Mouse (Mus musculus): ENCODE measurements around the gene Ache. TPM values are rescaled to one million over a fixed set of nuclear protein-coding genes. Genes with fewer than 3 reads are reported as not detected.

Gene Ache
- total and polyA plus RNA-seq, 3 experiments: 0.13 to 0.23 TPM; not detected in 1

Other genes starting within 250 kb of the Ache start
- 98.8 and 113 TPM in 2 replicates for gene Ap1s1, start 241.4 kb upstream of the Ache start, total RNA-seq (2012; rRNA removed)
- 68.0 and 77.8 TPM in 2 replicates for gene Ap1s1, start 241.4 kb upstream of the Ache start, total RNA-seq (2014; rRNA removed)
- gene Ap1s1, start 241.4 kb upstream of the Ache start, polyA plus RNA-seq (2012; ENCODE audit: insufficient read length, low read depth): 102 and 115 TPM in 2 replicates
- 0.34 and 0.51 TPM in 2 replicates for gene Serpine1, start 215.3 kb upstream of the Ache start, total RNA-seq (2012; rRNA removed)
- 0.84 and 1.8 TPM in 2 replicates for gene Serpine1, start 215.3 kb upstream of the Ache start, total RNA-seq (2014; rRNA removed)
- gene Serpine1, start 215.3 kb upstream of the Ache start, polyA plus RNA-seq (2012; ENCODE audit: insufficient read length, low read depth): 0.44 and 0.61 TPM in 2 replicates
- gene Trim56, start 171.3 kb upstream of the Ache start, total RNA-seq (2012; rRNA removed): 11.8 and 12.9 TPM in 2 replicates
- 6.0 and 7.6 TPM in 2 replicates for gene Trim56, start 171.3 kb upstream of the Ache start, total RNA-seq (2014; rRNA removed)
- 10.8 and 11.2 TPM in 2 replicates for gene Trim56, start 171.3 kb upstream of the Ache start, polyA plus RNA-seq (2012; ENCODE audit: insufficient read length, low read depth)
- 0.17 TPM in 1 of 2 replicates, not detected in the other for gene Muc3, start 138.2 kb upstream of the Ache start, total RNA-seq (2012; rRNA removed)
- not detected in 2 replicates for gene Muc3, start 138.2 kb upstream of the Ache start, total RNA-seq (2014; rRNA removed)
- 0.13 TPM in 1 of 2 replicates, not detected in the other for gene Muc3, start 138.2 kb upstream of the Ache start, polyA plus RNA-seq (2012; ENCODE audit: insufficient read length, low read depth)
- gene Muc3a, start 75.1 kb upstream of the Ache start, total RNA-seq (2012; rRNA removed): not detected in 2 replicates
- not detected in 2 replicates for gene Muc3a, start 75.1 kb upstream of the Ache start, total RNA-seq (2014; rRNA removed)
- gene Muc3a, start 75.1 kb upstream of the Ache start, polyA plus RNA-seq (2012; ENCODE audit: insufficient read length, low read depth): not detected in 2 replicates
- 2.9 and 4.1 TPM in 2 replicates for gene Ufsp1, start 7.1 kb downstream of the Ache start, total RNA-seq (2012; rRNA removed)
- 0.91 and 1.6 TPM in 2 replicates for gene Ufsp1, start 7.1 kb downstream of the Ache start, total RNA-seq (2014; rRNA removed)
- gene Ufsp1, start 7.1 kb downstream of the Ache start, polyA plus RNA-seq (2012; ENCODE audit: insufficient read length, low read depth): 4.4 and 5.2 TPM in 2 replicates
- 165 and 267 TPM in 2 replicates for gene Srrt, start 20.2 kb downstream of the Ache start, total RNA-seq (2012; rRNA removed)
- gene Srrt, start 20.2 kb downstream of the Ache start, total RNA-seq (2014; rRNA removed): 148 and 183 TPM in 2 replicates
- gene Srrt, start 20.2 kb downstream of the Ache start, polyA plus RNA-seq (2012; ENCODE audit: insufficient read length, low read depth): 493 and 576 TPM in 2 replicates
- gene Trip6, start 26.9 kb downstream of the Ache start, total RNA-seq (2012; rRNA removed): 1.4 and 1.8 TPM in 2 replicates
- 0.81 and 0.86 TPM in 2 replicates for gene Trip6, start 26.9 kb downstream of the Ache start, total RNA-seq (2014; rRNA removed)
- gene Trip6, start 26.9 kb downstream of the Ache start, polyA plus RNA-seq (2012; ENCODE audit: insufficient read length, low read depth): 3.9 and 5.1 TPM in 2 replicates
- 11.1 and 11.5 TPM in 2 replicates for gene Slc12a9, start 46.1 kb downstream of the Ache start, total RNA-seq (2012; rRNA removed)
- 2.8 and 3.0 TPM in 2 replicates for gene Slc12a9, start 46.1 kb downstream of the Ache start, total RNA-seq (2014; rRNA removed)
- 7.9 and 8.2 TPM in 2 replicates for gene Slc12a9, start 46.1 kb downstream of the Ache start, polyA plus RNA-seq (2012; ENCODE audit: insufficient read length, low read depth)
- gene Ephb4, start 62.6 kb downstream of the Ache start, total RNA-seq (2012; rRNA removed): 1.6 and 2.2 TPM in 2 replicates
- 0.41 and 0.56 TPM in 2 replicates for gene Ephb4, start 62.6 kb downstream of the Ache start, total RNA-seq (2014; rRNA removed)
- gene Ephb4, start 62.6 kb downstream of the Ache start, polyA plus RNA-seq (2012; ENCODE audit: insufficient read length, low read depth): 1.4 and 1.5 TPM in 2 replicates
- 0.04 TPM in 1 of 2 replicates, not detected in the other for gene Zan, start 189.5 kb downstream of the Ache start, total RNA-seq (2012; rRNA removed)
- gene Zan, start 189.5 kb downstream of the Ache start, total RNA-seq (2014; rRNA removed): not detected in 2 replicates
- gene Zan, start 189.5 kb downstream of the Ache start, polyA plus RNA-seq (2012; ENCODE audit: insufficient read length, low read depth): 0.10 and 0.78 TPM in 2 replicates
- 38.5 and 44.9 TPM in 2 replicates for gene Pop7, start 215.0 kb downstream of the Ache start, total RNA-seq (2012; rRNA removed)
- gene Pop7, start 215.0 kb downstream of the Ache start, total RNA-seq (2014; rRNA removed): 44.2 and 44.9 TPM in 2 replicates
- gene Pop7, start 215.0 kb downstream of the Ache start, polyA plus RNA-seq (2012; ENCODE audit: insufficient read length, low read depth): 34.6 and 35.0 TPM in 2 replicates
- 4.9 and 5.9 TPM in 2 replicates for gene Gigyf1, start 231.0 kb downstream of the Ache start, total RNA-seq (2012; rRNA removed)
- 0.98 and 1.3 TPM in 2 replicates for gene Gigyf1, start 231.0 kb downstream of the Ache start, total RNA-seq (2014; rRNA removed)
- 12.3 and 14.0 TPM in 2 replicates for gene Gigyf1, start 231.0 kb downstream of the Ache start, polyA plus RNA-seq (2012; ENCODE audit: insufficient read length, low read depth)
- not detected in 2 replicates for gene Epo, start 245.7 kb downstream of the Ache start, total RNA-seq (2012; rRNA removed)
- gene Epo, start 245.7 kb downstream of the Ache start, total RNA-seq (2014; rRNA removed): not detected in 2 replicates
- not detected in 2 replicates for gene Epo, start 245.7 kb downstream of the Ache start, polyA plus RNA-seq (2012; ENCODE audit: insufficient read length, low read depth)
- gene Gnb2, start 246.0 kb downstream of the Ache start, total RNA-seq (2012; rRNA removed): 388 and 480 TPM in 2 replicates
- gene Gnb2, start 246.0 kb downstream of the Ache start, total RNA-seq (2014; rRNA removed): 261 and 264 TPM in 2 replicates
- 312 and 327 TPM in 2 replicates for gene Gnb2, start 246.0 kb downstream of the Ache start, polyA plus RNA-seq (2012; ENCODE audit: insufficient read length, low read depth)

All from CH12.LX (cell line).